In the genomic region with DNA sequence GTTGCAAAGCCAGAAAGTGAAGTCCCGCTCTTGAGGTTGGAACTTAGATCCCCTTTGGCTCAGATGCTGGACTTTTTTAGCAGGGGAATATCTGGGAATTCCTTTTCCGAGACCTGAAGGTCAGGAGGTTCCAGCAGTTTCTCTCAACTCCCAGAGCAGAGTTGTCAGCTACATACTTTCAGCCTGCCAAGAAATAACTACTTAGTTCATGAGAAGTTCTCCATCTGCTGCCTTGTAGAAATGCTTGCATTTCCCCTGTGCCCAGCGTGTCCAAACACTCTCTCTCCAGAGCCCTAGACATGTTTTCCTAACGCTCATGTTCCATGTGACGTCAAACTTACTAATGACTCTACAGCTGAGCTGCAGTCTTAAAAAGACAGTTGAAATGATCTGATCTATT, we compare ENCODE assay signal across 32 mouse cellular contexts. TPM values are rescaled to one million over a fixed set of nuclear protein-coding genes. Genes with fewer than 3 reads are reported as not detected.
DNase-seq lines count a peak whose midpoint lies in the region; ATAC-seq lines count a peak whose summit lies in the region.
"Had no signal": no experiment of that assay in that cellular context is flagged by ENCODE, and none has a peak within 500 bp of the region (broad histone marks: within the 10 kb centered on the region; RNA-seq: fewer than 3 reads in every experiment).

No protein-coding gene starts in this region.

- no peak for ATAC-seq in embryonic facial prominence, embryonic 14.5 days (ENCODE audit: low read depth)
- no peak for ATAC-seq in kidney, embryonic 14.5 days (ENCODE audit: low FRiP score, low TSS enrichment)
- ATAC-seq: midbrain, embryonic 15.5 days had no signal

- H3K9me3 ChIP-seq in embryonic facial prominence, embryonic 14.5 days (ENCODE audit: control insufficient read depth, low read length) = no peaks in the 10 kb centered on the region
- no peaks in the 10 kb centered on the region for H3K9me3 ChIP-seq in embryonic facial prominence, embryonic 10.5 days
- no peaks in the 10 kb centered on the region for H3K9me3 ChIP-seq in kidney, embryonic 14.5 days (ENCODE audit: control insufficient read depth, low read length)
- H3K9me3 ChIP-seq: forebrain, embryonic 12.5 days; hindbrain, embryonic 15.5 days; kidney, embryonic 15.5 days; liver, embryonic 15.5 days; lung, embryonic 15.5 days; midbrain, embryonic 15.5 days; neural tube, embryonic 12.5 days had no signal

- no peak overlapping the region for H3K4me2 ChIP-seq in embryonic facial prominence, embryonic 14.5 days (ENCODE audit: low read depth, low read length)
- no peak overlapping the region for H3K4me2 ChIP-seq in kidney, embryonic 14.5 days (replicated peaks; ENCODE audit: low read depth, low read length)
- H3K4me2 ChIP-seq: forebrain, embryonic 12.5 days; hindbrain, embryonic 15.5 days; kidney, embryonic 15.5 days; liver, embryonic 15.5 days; lung, embryonic 15.5 days; midbrain, embryonic 15.5 days; neural tube, embryonic 12.5 days had no signal

- no peaks in the 10 kb centered on the region for H3K4me1 ChIP-seq in embryonic facial prominence, embryonic 14.5 days (ENCODE audit: control insufficient read depth, insufficient read depth, low read length)
- no peaks in the 10 kb centered on the region for H3K4me1 ChIP-seq in embryonic facial prominence, embryonic 10.5 days
- H3K4me1 ChIP-seq in kidney, embryonic 14.5 days (ENCODE audit: control insufficient read depth, insufficient read depth, low read length) = no peaks in the 10 kb centered on the region
- H3K4me1 ChIP-seq: forebrain, embryonic 12.5 days; hindbrain, embryonic 15.5 days; liver, embryonic 15.5 days; lung, embryonic 15.5 days; midbrain, embryonic 15.5 days; neural tube, embryonic 12.5 days had no signal

- no peak overlapping the region for H3K9ac ChIP-seq in embryonic facial prominence, embryonic 14.5 days (ENCODE audit: low read depth, low read length)
- H3K9ac ChIP-seq in kidney, embryonic 14.5 days (ENCODE audit: low read depth, low read length) = no peak overlapping the region
- H3K9ac ChIP-seq: forebrain, embryonic 12.5 days; hindbrain, embryonic 15.5 days; kidney, embryonic 15.5 days; liver, embryonic 15.5 days; lung, embryonic 15.5 days; midbrain, embryonic 15.5 days; neural tube, embryonic 12.5 days had no signal

- no peaks in the 10 kb centered on the region for H3K36me3 ChIP-seq in embryonic facial prominence, embryonic 14.5 days (ENCODE audit: control insufficient read depth, insufficient read depth, low read length)
- no peaks in the 10 kb centered on the region for H3K36me3 ChIP-seq in embryonic facial prominence, embryonic 10.5 days (replicated peaks)
- no peaks in the 10 kb centered on the region for H3K36me3 ChIP-seq in kidney, embryonic 14.5 days (ENCODE audit: control insufficient read depth, insufficient read depth, low read length)
- H3K36me3 ChIP-seq: forebrain, embryonic 12.5 days; hindbrain, embryonic 15.5 days; kidney, embryonic 15.5 days; liver, embryonic 15.5 days; lung, embryonic 15.5 days; midbrain, embryonic 15.5 days; neural tube, embryonic 12.5 days had no signal

- H3K4me3 ChIP-seq in embryonic facial prominence, embryonic 14.5 days (ENCODE audit: low read depth, low read length) = no peak overlapping the region
- H3K4me3 ChIP-seq in embryonic facial prominence, embryonic 10.5 days = no peak overlapping the region
- H3K4me3 ChIP-seq in kidney, embryonic 14.5 days (ENCODE audit: low read length) = no peak overlapping the region
- H3K4me3 ChIP-seq: forebrain, embryonic 12.5 days; heart, adult 2 months; hindbrain, embryonic 15.5 days; kidney, embryonic 15.5 days; liver, embryonic 15.5 days; lung, embryonic 15.5 days; midbrain, embryonic 15.5 days; neural tube, embryonic 12.5 days had no signal

- peak; percentile 14 for DNase-seq in embryonic facial prominence, embryonic 14.5 days (ENCODE audit: low spot score)
- no peak for DNase-seq in embryonic facial prominence, embryonic 10.5 days (ENCODE audit: low spot score)
- DNase-seq in heart, adult 9 months (ENCODE audit: low spot score in 2 of 2) = peak; percentile 35 to 43
- DNase-seq in heart, postnatal 4 days = no peak
- DNase-seq in kidney, postnatal 14 days = peak; percentile 25
- DNase-seq in right cerebral cortex, postnatal 4 days = no peak
- DNase-seq: adrenal gland, postnatal 36 days; cerebellum, adult 11 months; cerebellum, postnatal 10 days; left cerebral cortex, postnatal 4 days; liver; right cerebral cortex, postnatal 14 days; thymus, adult 2 months; thymus, postnatal 4 days had no signal

- no peaks in the 10 kb centered on the region for H3K27me3 ChIP-seq in embryonic facial prominence, embryonic 14.5 days (replicated peaks; ENCODE audit: control insufficient read depth, insufficient read depth, low read length)
- H3K27me3 ChIP-seq in embryonic facial prominence, embryonic 10.5 days (replicated peaks; ENCODE audit: low read depth, poor library complexity, severe bottlenecking) = no peaks in the 10 kb centered on the region
- no peaks in the 10 kb centered on the region for H3K27me3 ChIP-seq in kidney, embryonic 14.5 days (ENCODE audit: control insufficient read depth, insufficient read depth, low read length)
- H3K27me3 ChIP-seq: forebrain, embryonic 12.5 days; hindbrain, embryonic 15.5 days; kidney, embryonic 15.5 days; liver, embryonic 15.5 days; lung, embryonic 15.5 days; midbrain, embryonic 15.5 days; neural tube, embryonic 12.5 days had no signal

- 63% methylated on average over 5 of the region's 5 CpGs for WGBS in embryonic facial prominence, embryonic 14.5 days
- WGBS in embryonic facial prominence, embryonic 10.5 days = 80% methylated on average over 5 of the region's 5 CpGs
- WGBS in kidney, embryonic 14.5 days = 70% methylated on average over 5 of the region's 5 CpGs

- no peak overlapping the region for H3K27ac ChIP-seq in embryonic facial prominence, embryonic 14.5 days (replicated peaks; ENCODE audit: low read depth, low read length)
- H3K27ac ChIP-seq in embryonic facial prominence, embryonic 10.5 days (replicated peaks) = no peak overlapping the region
- no peak overlapping the region for H3K27ac ChIP-seq in kidney, embryonic 14.5 days (ENCODE audit: low read depth, low read length)
- H3K27ac ChIP-seq: forebrain, embryonic 12.5 days; heart, adult 2 months; hindbrain, embryonic 15.5 days; kidney, embryonic 15.5 days; liver, embryonic 15.5 days; lung, embryonic 15.5 days; macrophage; midbrain, embryonic 15.5 days; neural tube, embryonic 12.5 days had no signal

RNA-seq across cellular contexts. Expression of a gene that starts 0.6 kb away (rescaled TPM):
- polyA plus RNA-seq in embryonic facial prominence, embryonic 14.5 days (2014; fragmentation: Nextera tagmentation; extraction: Ambion mirVana) = not detected in 2 replicates
- polyA plus RNA-seq in embryonic facial prominence, embryonic 10.5 days (2016; fragmentation: Nextera tagmentation; extraction: Ambion mirVana) = not detected in 2 replicates
- total RNA-seq in heart, postnatal 4 days (2021) = not detected
- polyA plus RNA-seq in kidney, embryonic 14.5 days (2014; fragmentation: Nextera tagmentation; extraction: Ambion mirVana) = not detected in 2 replicates
- total RNA-seq: adrenal gland, postnatal 36 days; heart, adult 2 months; heart, postnatal 25 days; layer of hippocampus, adult 18-20 months; layer of hippocampus, postnatal 14 days; left cerebral cortex, adult 8-10 months; left cerebral cortex, postnatal 4 days had no signal
- polyA plus RNA-seq: cortical plate, adult 2 months; embryonic facial prominence, embryonic 11.5 days; forebrain, embryonic 12.5 days; heart, adult 2 months; hindbrain, embryonic 15.5 days; intestine, embryonic 14.5 days; kidney, embryonic 15.5 days; liver, embryonic 15.5 days; lung, embryonic 15.5 days; macrophage; midbrain, embryonic 15.5 days; neural tube, embryonic 12.5 days; stomach, embryonic 14.5 days; thymus, adult 2 months had no signal

RNA-seq across cellular contexts. Expression of a gene that starts 5.8 kb away (rescaled TPM):
- 34.0 and 35.2 TPM in 2 replicates for polyA plus RNA-seq in embryonic facial prominence, embryonic 14.5 days (2014; fragmentation: Nextera tagmentation; extraction: Ambion mirVana)
- polyA plus RNA-seq in embryonic facial prominence, embryonic 10.5 days (2016; fragmentation: Nextera tagmentation; extraction: Ambion mirVana) = 27.0 and 28.6 TPM in 2 replicates
- 1 to 10 TPM; 9.3 to 9.7 TPM for total RNA-seq in heart, postnatal 4 days (2021)
- 27.4 and 36.0 TPM in 2 replicates for polyA plus RNA-seq in kidney, embryonic 14.5 days (2014; fragmentation: Nextera tagmentation; extraction: Ambion mirVana)

RNA-seq across cellular contexts. Expression of a gene that starts 15.8 kb away (rescaled TPM):
- polyA plus RNA-seq in embryonic facial prominence, embryonic 14.5 days (2014; fragmentation: Nextera tagmentation; extraction: Ambion mirVana) = 8.1 and 9.1 TPM in 2 replicates
- polyA plus RNA-seq in embryonic facial prominence, embryonic 10.5 days (2016; fragmentation: Nextera tagmentation; extraction: Ambion mirVana) = 1.0 and 1.8 TPM in 2 replicates
- total RNA-seq in heart, postnatal 4 days (2021) = 1 to 10 TPM; 5.6 to 8.0 TPM
- 7.7 and 8.2 TPM in 2 replicates for polyA plus RNA-seq in kidney, embryonic 14.5 days (2014; fragmentation: Nextera tagmentation; extraction: Ambion mirVana)

RNA-seq across cellular contexts. Expression of a gene that starts 40.1 kb away (rescaled TPM):
- 0.51 TPM in 2 replicates for polyA plus RNA-seq in embryonic facial prominence, embryonic 14.5 days (2014; fragmentation: Nextera tagmentation; extraction: Ambion mirVana)
- 0.30 and 0.44 TPM in 2 replicates for polyA plus RNA-seq in embryonic facial prominence, embryonic 10.5 days (2016; fragmentation: Nextera tagmentation; extraction: Ambion mirVana)
- under 1 TPM; 0.07 TPM for total RNA-seq in heart, postnatal 4 days (2021)
- polyA plus RNA-seq in kidney, embryonic 14.5 days (2014; fragmentation: Nextera tagmentation; extraction: Ambion mirVana) = not detected in 2 replicates
- total RNA-seq: heart, adult 2 months had no signal
- polyA plus RNA-seq: heart, adult 2 months; liver, embryonic 15.5 days had no signal

RNA-seq across cellular contexts. Expression of a gene that starts 42.9 kb away (rescaled TPM):
- polyA plus RNA-seq in embryonic facial prominence, embryonic 14.5 days (2014; fragmentation: Nextera tagmentation; extraction: Ambion mirVana) = 131 and 147 TPM in 2 replicates
- 126 and 127 TPM in 2 replicates for polyA plus RNA-seq in embryonic facial prominence, embryonic 10.5 days (2016; fragmentation: Nextera tagmentation; extraction: Ambion mirVana)
- 10 to 100 TPM; 81.3 to 82.1 TPM for total RNA-seq in heart, postnatal 4 days (2021)
- polyA plus RNA-seq in kidney, embryonic 14.5 days (2014; fragmentation: Nextera tagmentation; extraction: Ambion mirVana) = 105 and 134 TPM in 2 replicates

Comparison
In these comparisons a context has a peak if more than half of its experiments do, and no peak if none do; other contexts are left out.
1. DNase-seq: peak in embryonic facial prominence, embryonic 14.5 days (single experiment), heart, adult 9 months (2 of 2) and kidney, postnatal 14 days (single experiment); none in embryonic facial prominence, embryonic 10.5 days (single experiment), heart, postnatal 4 days (single experiment) and right cerebral cortex, postnatal 4 days (single experiment).